Mouse (Mus musculus) hindbrain, embryonic 10.5 days (tissue): ENCODE data around the gene Rhbg. TPM values are rescaled to one million over a fixed set of nuclear protein-coding genes. Genes with fewer than 3 reads are reported as not detected.

Source experiments
- DNase-seq: peaks from one replicate; pipeline ENCODE4 v3.0.0-alpha.2; 2017; ENCODE audit warnings: low spot score
- H3K27ac ChIP-seq: fragments of 300-500 bp; sonication (generic); 2 replicates; pipeline ENCODE4 v1.5.1; 2016; ENCODE audit warnings: mild to moderate bottlenecking, moderate library complexity
- H3K27me3 ChIP-seq: fragments of 300-500 bp; sonication (generic); 2 replicates; pipeline ENCODE4 v1.6.1; 2016; ENCODE audit warnings: mild to moderate bottlenecking; ENCODE audit not compliant: poor library complexity, insufficient read depth, severe bottlenecking
- H3K36me3 ChIP-seq: fragments of 300-500 bp; sonication (generic); 2 replicates; pipeline ENCODE4 v1.6.1; 2016; ENCODE audit warnings: mild to moderate bottlenecking, moderate library complexity
- H3K4me1 ChIP-seq: fragments of 300-500 bp; sonication (generic); replicated peaks from 2 replicates; pipeline ENCODE4 v1.6.1; 2016; ENCODE audit warnings: mild to moderate bottlenecking
- H3K4me3 ChIP-seq: fragments of 300-500 bp; sonication (generic); 2 replicates; pipeline ENCODE4 v1.5.1; 2016; ENCODE audit warnings: mild to moderate bottlenecking, moderate library complexity
- H3K9me3 ChIP-seq: fragments of 300-500 bp; sonication (generic); 2 replicates; pipeline ENCODE4 v1.6.1; 2016; ENCODE audit warnings: mild to moderate bottlenecking, moderate library complexity
- WGBS: fragments of 180-500 bp; shearing (Covaris S2); methylation state at CpG from one replicate; pipeline ENCODE4 v1.1.7; 2016; 5-methylcytosine and 5-hydroxymethylcytosine counted together
- polyA plus RNA-seq: library from polyadenylated mRNA; unstranded; fragments of >200 nt; fragmentation: Nextera tagmentation; extraction: Ambion mirVana; gene quantifications from 2 replicates; pipeline ENCODE4 v1.2.1, GENCODE M21; 2016

The Rhbg gene
- polyA plus RNA-seq, 1 experiment from 2014 or later, result not detected

GRCm38 (mm10) chr3:88232851-88233649, 21.5 kb downstream of the Rhbg start:
- peaks cover 5% of the 10 kb centered on the region; the same call in 1 of the 2 replicates for H3K36me3 ChIP-seq
- WGBS, result 35% methylated on average over 7 of the region's 7 CpGs
- H3K27ac ChIP-seq, result peak overlapping the region; percentile 82
- peaks cover 94% of the 10 kb centered on the region for H3K4me1 ChIP-seq
- H3K4me3 ChIP-seq, result no peak overlapping the region
- peaks cover 100% of the 10 kb centered on the region for H3K27me3 ChIP-seq
- H3K9me3 ChIP-seq, result no peaks in the 10 kb centered on the region
- no peak for DNase-seq

GRCm38 (mm10) chr3:88232301-88232702, 22.2 kb downstream of the Rhbg start:
- H3K9me3 ChIP-seq, result no peaks in the 10 kb centered on the region
- WGBS, result 58% methylated on average over 7 of the region's 7 CpGs
- peak overlapping the region; percentile 82 for H3K27ac ChIP-seq
- no peak for DNase-seq
- H3K27me3 ChIP-seq, result peaks cover 100% of the 10 kb centered on the region
- H3K36me3 ChIP-seq, result peaks cover 5% of the 10 kb centered on the region; the same call in 1 of the 2 replicates
- no peak overlapping the region for H3K4me3 ChIP-seq
- peaks cover 94% of the 10 kb centered on the region for H3K4me1 ChIP-seq

GRCm38 (mm10) chr3:88231061-88231641, 23.4 kb downstream of the Rhbg start:
- H3K36me3 ChIP-seq, result peaks cover 6% of the 10 kb centered on the region; the same call in 1 of the 2 replicates
- peaks cover 98% of the 10 kb centered on the region for H3K27me3 ChIP-seq
- peak; percentile 53 for DNase-seq
- no peaks in the 10 kb centered on the region for H3K9me3 ChIP-seq
- peak overlapping the region; percentile 82 for H3K27ac ChIP-seq
- H3K4me1 ChIP-seq, result peaks cover 90% of the 10 kb centered on the region
- H3K4me3 ChIP-seq, result peak overlapping the region; percentile 27; the same call in 1 of the 2 replicates
- 14% methylated on average over 1 of the region's 1 CpGs for WGBS

GRCm38 (mm10) chr3:88230262-88231047, 24.1 kb downstream of the Rhbg start:
- peak overlapping the region; percentile 27; the same call in 1 of the 2 replicates for H3K4me3 ChIP-seq
- H3K27ac ChIP-seq, result peak overlapping the region; percentile 82
- H3K27me3 ChIP-seq, result peaks cover 98% of the 10 kb centered on the region
- H3K4me1 ChIP-seq, result peaks cover 90% of the 10 kb centered on the region
- DNase-seq, result no peak
- peaks cover 13% of the 10 kb centered on the region; the same call in 1 of the 2 replicates for H3K36me3 ChIP-seq
- 36% methylated on average over 17 of the region's 17 CpGs for WGBS
- no peaks in the 10 kb centered on the region for H3K9me3 ChIP-seq

- H3K4me1 ChIP-seq, result peaks cover 92% of the 10 kb centered on the region
- H3K36me3 ChIP-seq, result peaks cover 21% of the 10 kb centered on the region; the same call in 1 of the 2 replicates
- peak overlapping the region; percentile 27; the same call in 1 of the 2 replicates for H3K4me3 ChIP-seq
- DNase-seq, result no peak
- WGBS, result 73% methylated on average over 6 of the region's 6 CpGs
- no peaks in the 10 kb centered on the region for H3K9me3 ChIP-seq
- peak overlapping the region; percentile 82; the same call in 1 of the 2 replicates for H3K27ac ChIP-seq
- H3K27me3 ChIP-seq, result peaks cover 98% of the 10 kb centered on the region
Measured at GRCm38 (mm10) chr3:88229526-88229925, 25.0 kb downstream of the Rhbg start.

GRCm38 (mm10) chr3:88228906-88229305, 25.6 kb downstream of the Rhbg start:
- peaks cover 98% of the 10 kb centered on the region for H3K27me3 ChIP-seq
- H3K4me3 ChIP-seq, result 0 out of 2 replicates have a peak overlapping the region, but pooled peaks have one; percentile 9
- peak overlapping the region; percentile 71 for H3K27ac ChIP-seq
- no peaks in the 10 kb centered on the region for H3K9me3 ChIP-seq
- 66% methylated on average over 4 of the region's 4 CpGs for WGBS
- H3K4me1 ChIP-seq, result peaks cover 88% of the 10 kb centered on the region
- no peak for DNase-seq
- peaks cover 21% of the 10 kb centered on the region; the same call in 1 of the 2 replicates for H3K36me3 ChIP-seq

- H3K4me1 ChIP-seq, result peaks cover 79% of the 10 kb centered on the region
- no peaks in the 10 kb centered on the region for H3K9me3 ChIP-seq
- 53% methylated on average over 6 of the region's 6 CpGs for WGBS
- no peak for DNase-seq
- peaks cover 98% of the 10 kb centered on the region for H3K27me3 ChIP-seq
- no peak overlapping the region for H3K4me3 ChIP-seq
- H3K27ac ChIP-seq, result peak overlapping the region; percentile 71
- peaks cover 23% of the 10 kb centered on the region; the same call in 1 of the 2 replicates for H3K36me3 ChIP-seq
Measured at GRCm38 (mm10) chr3:88227976-88228375, 26.5 kb downstream of the Rhbg start.

- Histone ChIP-seq H3K27me3 (peaks cover 98% of the 10 kb centered on the region), H3K4me3 (no peak overlapping the region), H3K36me3 (peaks cover 23% of the 10 kb centered on the region; the same call in 1 of the 2 replicates), H3K4me1 (peaks cover 74% of the 10 kb centered on the region), H3K9me3 (no peaks in the 10 kb centered on the region), H3K27ac (peak overlapping the region; percentile 71; the same call in 1 of the 2 replicates)
- no peak for DNase-seq
- 36% methylated on average over 4 of the region's 4 CpGs for WGBS
Measured at GRCm38 (mm10) chr3:88227260-88227659, 27.2 kb downstream of the Rhbg start.

- peak overlapping the region; percentile 69 for H3K27ac ChIP-seq
- WGBS, result 89% methylated on average over 10 of the region's 10 CpGs
- peaks cover 74% of the 10 kb centered on the region for H3K4me1 ChIP-seq
- no peaks in the 10 kb centered on the region for H3K9me3 ChIP-seq
- peaks cover 98% of the 10 kb centered on the region for H3K27me3 ChIP-seq
- H3K4me3 ChIP-seq, result no peak overlapping the region
- no peak for DNase-seq
- peaks cover 27% of the 10 kb centered on the region; the same call in 1 of the 2 replicates for H3K36me3 ChIP-seq
Measured at GRCm38 (mm10) chr3:88226101-88226845, 28.2 kb downstream of the Rhbg start.

GRCm38 (mm10) chr3:88224929-88225328, 29.6 kb downstream of the Rhbg start:
- Histone ChIP-seq H3K4me1 (peaks cover 68% of the 10 kb centered on the region), H3K27ac (peak overlapping the region; percentile 69; the same call in 1 of the 2 replicates), H3K27me3 (peaks cover 98% of the 10 kb centered on the region), H3K4me3 (no peak overlapping the region), H3K36me3 (peaks cover 29% of the 10 kb centered on the region; the same call in 1 of the 2 replicates), H3K9me3 (no peaks in the 10 kb centered on the region)
- no peak for DNase-seq
- WGBS, result 58% methylated on average over 2 of the region's 2 CpGs

- H3K9me3 ChIP-seq, result no peaks in the 10 kb centered on the region
- 82% methylated on average over 6 of the region's 6 CpGs for WGBS
- DNase-seq, result no peak
- peaks cover 24% of the 10 kb centered on the region; the same call in 1 of the 2 replicates for H3K36me3 ChIP-seq
- H3K4me1 ChIP-seq, result peaks cover 43% of the 10 kb centered on the region
- H3K4me3 ChIP-seq, result no peak overlapping the region
- H3K27me3 ChIP-seq, result peaks cover 98% of the 10 kb centered on the region
- H3K27ac ChIP-seq, result no peak overlapping the region
Measured at GRCm38 (mm10) chr3:88222446-88222845, 32.1 kb downstream of the Rhbg start.
